Mouse (Mus musculus) skeletal muscle tissue, adult 2 months (tissue): Measurements from ENCODE around the gene Cracr2b.

ENCODE experiments used
- DNase-seq: peaks from one replicate; pipeline ENCODE4 v3.0.0-alpha.2; 2012; ENCODE audit warnings: low read depth, low spot score

Gene Cracr2b

DNA sequence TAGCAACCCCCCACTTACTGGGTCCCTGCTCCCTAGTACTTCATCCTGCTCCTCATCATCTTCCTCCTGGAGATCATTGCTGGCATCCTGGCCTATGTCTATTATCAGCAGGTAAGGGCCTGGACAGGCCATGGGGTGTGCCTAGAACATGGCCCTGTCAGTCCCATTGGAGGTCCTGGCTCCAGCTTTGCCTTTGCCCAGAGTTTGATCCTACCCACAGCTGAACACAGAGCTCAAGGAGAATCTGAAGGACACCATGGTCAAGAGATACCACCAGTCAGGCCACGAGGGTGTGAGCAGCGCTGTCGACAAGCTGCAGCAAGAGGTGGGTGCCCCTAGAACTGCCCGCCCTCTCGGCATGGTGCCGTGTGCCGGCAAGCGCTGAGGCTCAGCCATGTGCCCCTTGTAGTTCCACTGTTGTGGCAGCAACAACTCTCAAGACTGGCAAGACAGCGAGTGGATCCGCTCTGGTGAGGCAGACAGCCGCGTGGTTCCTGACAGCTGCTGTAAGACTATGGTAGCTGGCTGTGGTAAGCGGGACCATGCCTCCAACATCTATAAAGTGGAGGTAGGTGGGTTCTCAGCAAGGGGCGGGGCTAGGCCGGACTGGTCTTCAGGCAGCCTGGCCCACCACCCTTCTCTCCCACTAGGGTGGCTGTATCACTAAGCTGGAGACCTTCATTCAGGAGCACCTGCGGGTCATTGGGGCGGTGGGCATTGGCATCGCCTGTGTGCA is 9.2 kb downstream of the Cracr2b start:
- no peak for DNase-seq

GRCm38 (mm10) chr7:141470637-141470944 is 9.7 kb downstream of the Cracr2b start:
- DNase-seq = no peak

GRCm38 (mm10) chr7:141471236-141471635 is 10.3 kb downstream of the Cracr2b start:
- DNase-seq = no peak

DNA sequence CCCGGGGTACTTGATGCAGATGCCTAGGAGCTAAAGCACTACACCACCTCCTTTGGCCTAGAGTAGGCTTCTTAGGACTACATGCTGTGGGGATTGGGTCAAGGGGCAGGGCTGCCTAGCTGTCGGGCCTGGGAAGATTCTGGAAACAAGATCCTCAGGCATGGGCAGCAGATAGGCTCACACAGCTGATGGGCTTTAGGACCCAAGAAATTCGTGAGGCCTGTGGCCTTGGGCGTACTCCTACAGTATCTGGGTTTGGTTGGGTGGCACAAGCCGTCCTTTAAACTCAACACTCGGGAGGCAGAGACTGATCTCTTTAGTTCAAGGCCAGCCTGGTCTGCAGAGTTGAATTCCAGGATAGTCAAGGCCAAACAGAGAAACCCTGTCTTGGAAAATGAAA is 11.3 kb downstream of the Cracr2b start:
- no peak for DNase-seq

GRCm38 (mm10) chr7:141472763-141473162 is 11.9 kb downstream of the Cracr2b start:
- no peak for DNase-seq

DNA sequence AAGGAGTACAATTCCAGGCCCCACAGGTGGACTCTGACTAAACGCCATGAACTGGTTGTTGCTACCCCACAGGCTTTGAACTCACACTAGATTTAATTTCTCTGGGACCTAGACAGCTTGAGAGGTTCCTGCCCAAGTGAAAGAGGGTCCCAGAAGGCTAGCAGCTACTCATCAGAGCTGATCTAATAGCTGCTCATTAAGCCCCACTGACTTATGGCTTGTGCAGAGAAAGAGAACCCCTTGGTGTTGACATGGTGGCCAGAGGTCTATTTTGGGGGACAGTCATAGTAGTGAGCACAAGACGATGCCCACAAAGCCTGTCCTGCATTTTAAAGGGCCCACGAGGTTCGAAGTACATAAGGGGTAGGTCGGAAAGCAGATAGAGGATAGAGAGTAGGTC is 13.3 kb downstream of the Cracr2b start:
- DNase-seq = no peak

DNA sequence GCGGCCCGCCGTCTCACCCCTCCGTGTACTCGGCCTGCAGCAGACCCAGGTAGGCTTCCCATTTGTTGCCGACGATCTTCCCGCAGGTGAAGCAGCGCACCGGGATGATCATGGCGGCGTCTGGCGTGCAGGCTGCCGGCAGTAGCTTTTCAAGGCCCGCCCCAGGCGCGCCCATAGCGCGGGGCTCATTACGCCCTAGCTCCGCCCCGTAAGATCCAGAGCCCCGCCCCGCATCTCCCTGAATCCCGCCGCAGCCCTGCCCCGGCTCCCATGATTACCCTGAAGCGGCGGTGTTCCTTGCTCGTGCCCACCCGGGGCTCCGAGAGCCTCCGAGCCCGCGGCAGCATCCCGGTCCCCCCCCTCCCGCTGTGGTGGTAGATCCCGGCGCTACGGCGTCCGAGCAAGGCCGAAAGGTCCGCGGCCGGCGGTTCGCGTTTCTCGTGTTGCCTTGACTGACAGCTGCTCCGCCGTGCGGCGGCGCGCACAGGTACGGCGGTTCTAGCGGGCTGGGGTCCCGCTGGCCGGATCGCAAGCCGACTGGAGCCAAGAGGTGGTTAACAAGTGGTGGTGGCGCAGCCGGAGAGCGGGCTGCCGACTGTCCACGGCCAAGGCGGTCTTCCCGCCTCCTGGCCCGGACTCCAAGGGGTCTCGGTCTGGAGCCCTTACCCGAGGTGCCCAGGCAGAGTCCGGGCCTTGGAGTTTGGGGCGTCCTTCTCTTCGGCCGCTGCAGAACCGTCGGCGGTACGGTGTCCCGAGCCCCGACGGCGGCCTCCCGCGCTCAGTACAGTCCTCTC is 14.3 kb downstream of the Cracr2b start, which contains the start of the genes Polr2l and Tspan4:
Gene Polr2l (minus strand): TSS at position 122 of the 794 bp plus-strand sequence.
Gene Tspan4 (plus strand): TSS at position 230 of the 794 bp plus-strand sequence.
- DNase-seq = peak; percentile 72

DNA sequence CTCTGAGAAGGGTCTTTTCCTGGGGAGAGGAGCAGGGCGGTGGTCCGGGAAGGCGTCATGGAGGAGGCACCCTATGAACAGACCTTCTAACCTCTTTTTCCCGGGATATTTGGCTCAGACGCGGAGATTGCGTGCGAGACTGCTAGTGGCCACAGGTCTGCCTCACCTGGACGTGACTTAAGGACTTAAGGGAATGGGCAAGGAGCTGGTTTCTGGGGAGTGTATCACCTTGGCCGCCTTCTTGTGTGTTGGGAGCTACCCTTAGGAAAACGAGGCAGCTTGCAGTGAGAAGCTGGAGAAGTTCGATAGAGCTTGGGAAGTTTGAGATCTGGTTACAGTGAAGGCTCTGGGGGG is 14.9 kb downstream of the Cracr2b start:
- no peak for DNase-seq

GRCm38 (mm10) chr7:141476226-141476980 is 15.5 kb downstream of the Cracr2b start:
- peak; percentile 89 for DNase-seq

DNA sequence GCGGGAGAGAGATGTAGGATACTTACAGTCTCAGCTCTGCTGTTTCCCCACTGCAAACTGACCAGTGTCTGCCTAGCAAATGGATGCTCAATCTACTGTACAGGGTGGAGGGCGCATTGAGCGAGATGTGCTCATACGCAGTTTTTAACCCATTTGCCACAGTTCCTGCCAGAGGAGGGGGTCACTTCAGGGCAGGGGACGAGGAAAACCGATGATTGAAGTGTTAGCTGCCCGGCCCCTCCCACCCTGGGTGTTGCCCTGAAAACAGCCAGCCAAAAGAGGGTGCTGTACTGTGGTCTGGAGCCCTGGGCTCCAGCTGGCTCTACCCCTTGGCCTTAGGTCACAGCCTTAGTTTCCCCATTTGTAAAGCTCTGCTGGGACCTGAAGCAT is 16.1 kb downstream of the Cracr2b start:
- no peak for DNase-seq

DNA sequence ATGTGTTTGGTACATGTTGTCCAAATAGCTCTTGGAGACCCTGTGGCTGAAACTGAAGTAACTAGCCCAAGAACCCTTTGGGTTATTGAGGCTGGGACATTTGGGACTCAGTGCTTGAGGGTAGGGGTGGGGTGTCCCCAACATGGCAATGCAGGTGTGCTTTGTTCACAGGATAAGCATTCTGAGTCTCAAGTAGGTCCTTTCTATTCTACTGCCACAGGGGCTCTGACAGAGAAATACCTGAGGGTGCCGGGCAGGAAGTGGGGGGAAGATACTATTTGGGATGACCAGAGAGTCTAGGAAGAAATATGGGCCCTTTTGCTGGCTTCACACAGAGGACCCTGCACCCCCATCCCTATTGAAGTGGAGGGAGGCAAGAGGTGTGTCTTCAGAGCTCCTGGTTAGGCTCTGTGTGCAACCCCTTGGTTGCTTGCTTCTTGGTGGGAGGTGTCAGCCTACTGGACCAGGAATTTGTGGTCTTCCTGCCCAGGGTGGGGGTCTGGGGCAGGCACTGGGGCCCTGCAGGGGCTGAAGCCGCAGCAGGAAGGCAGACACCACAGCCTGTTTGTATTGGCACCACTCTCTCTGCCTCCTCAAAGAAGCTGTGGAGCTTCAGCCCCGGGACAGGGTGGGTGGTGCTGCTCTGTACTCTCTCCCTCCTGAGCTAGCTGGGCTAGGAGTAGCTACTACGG is 16.8 kb downstream of the Cracr2b start:
- DNase-seq = no peak

- no peak for DNase-seq
These were observed 17.4 kb downstream of the Cracr2b start for GRCm38 (mm10) chr7:141478270-141478748.

GRCm38 (mm10) chr7:141480842-141481497 is 20.1 kb downstream of the Cracr2b start:
- peak; percentile 75 for DNase-seq

GRCm38 (mm10) chr7:141481498-141482401 is 20.9 kb downstream of the Cracr2b start:
- DNase-seq = no peak

- DNase-seq = no peak
These were observed 21.7 kb downstream of the Cracr2b start for GRCm38 (mm10) chr7:141482531-141483024.

DNA sequence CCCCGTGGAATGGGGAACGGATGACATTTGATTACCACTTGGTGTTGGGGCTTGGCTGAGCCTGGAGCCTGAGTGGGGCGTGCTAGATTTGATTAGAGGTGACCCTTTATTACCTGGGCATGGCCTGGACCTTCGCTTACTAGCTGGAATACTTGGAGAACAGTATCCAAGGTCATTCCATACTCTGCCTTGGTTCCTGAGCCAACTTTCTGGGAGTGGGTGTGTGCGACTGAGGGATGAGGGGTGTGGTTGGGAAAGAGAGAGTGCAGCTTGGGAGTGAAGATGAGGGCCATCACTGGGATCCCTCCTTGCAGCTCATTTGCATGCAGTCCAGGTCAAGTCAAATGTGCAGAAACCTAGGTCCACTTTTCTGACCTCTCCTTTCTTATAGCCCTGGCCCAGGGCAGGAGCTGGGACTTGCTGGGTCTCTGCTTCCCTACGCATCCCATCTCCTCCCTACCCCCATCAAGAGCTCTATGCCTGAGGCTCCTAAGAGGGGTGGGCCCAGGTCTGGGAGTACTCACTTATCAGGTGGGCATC is 22.3 kb downstream of the Cracr2b start:
- DNase-seq = no peak

DNA sequence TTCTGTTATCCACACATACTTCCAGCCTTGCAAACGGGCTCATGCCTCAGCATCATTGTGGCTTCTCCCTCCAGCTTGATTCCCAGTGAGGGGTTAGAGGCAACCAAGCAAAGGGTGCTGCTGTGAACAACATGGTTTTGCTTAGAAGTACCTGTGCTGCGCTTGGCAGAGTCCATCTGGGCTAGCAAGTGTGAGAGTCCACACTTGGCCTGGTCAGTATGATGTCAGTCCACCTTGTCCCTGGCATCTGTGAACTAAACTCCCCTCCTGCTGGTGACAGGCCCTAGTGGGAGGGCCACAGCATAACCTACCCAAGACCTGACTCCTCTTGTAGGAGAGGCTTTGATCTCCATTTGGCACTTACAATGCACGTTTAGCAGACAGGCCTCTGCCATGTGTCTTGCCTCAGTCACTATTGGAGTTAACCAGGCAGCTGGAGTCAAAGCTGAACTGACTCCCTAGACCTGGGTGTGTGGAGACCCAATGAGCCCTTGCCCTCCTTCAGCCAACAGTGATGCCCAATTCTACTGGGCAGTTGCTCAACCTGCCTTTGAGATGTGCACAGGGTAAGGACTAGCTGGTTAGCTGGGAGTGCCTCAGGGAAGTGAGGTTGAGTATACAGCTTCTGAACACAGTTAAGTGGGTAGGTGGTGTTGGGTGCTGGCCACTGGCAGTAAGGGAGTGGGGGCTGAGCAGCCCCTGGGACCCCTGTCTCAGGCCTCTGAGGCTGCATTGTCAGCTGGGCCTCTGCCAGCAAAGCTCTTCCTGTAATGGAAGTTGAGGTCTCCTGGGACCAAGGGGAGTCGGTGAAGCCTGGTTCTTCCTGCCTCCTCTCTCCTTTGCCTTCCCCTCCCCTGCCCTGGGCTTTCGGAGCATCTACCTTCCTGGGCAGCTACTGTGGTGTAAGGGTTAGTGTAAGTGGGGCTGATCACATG is 23.6 kb downstream of the Cracr2b start:
- DNase-seq = no peak

GRCm38 (mm10) chr7:141485186-141485585 is 24.3 kb downstream of the Cracr2b start:
- DNase-seq = no peak
